Mouse (Mus musculus) bone marrow macrophage, adult 2 months (primary cell): ENCODE results near the gene Insl5.

Source experiments
- CTCF ChIP-seq: IDR thresholded peaks from 2 replicates; pipeline ENCODE4 v1.5.1; 2012; ENCODE audit warnings: low read depth, mild to moderate bottlenecking, low read length, moderate library complexity
- POLR2A ChIP-seq: IDR thresholded peaks from 2 replicates; pipeline ENCODE4 v1.6.1; 2012; ENCODE audit warnings: mild to moderate bottlenecking, low read depth, low read length, borderline replicate concordance

DNA sequence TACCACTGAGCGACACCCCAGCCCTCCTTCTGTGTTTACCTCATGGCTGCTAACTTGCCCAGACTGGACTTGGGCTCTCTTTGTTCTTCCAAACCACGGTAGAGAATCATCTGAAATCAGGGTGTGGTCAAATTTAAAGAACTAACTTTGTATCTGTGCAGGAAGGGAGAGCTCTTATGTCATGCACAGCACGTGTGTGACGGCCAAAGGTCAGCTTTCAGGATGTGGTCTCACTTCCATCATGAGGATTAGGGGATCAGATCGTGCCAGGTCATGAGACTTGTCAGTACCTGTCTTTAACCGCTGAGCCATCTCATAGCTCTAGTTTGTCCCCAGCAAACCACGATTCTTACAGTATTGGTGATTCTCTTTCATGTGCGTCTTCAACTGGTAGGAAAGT is 44.9 kb downstream of the Insl5 start:
- no peak for TF ChIP-seq POLR2A
- TF ChIP-seq CTCF, result no peak
